Mouse (Mus musculus) erythroid progenitor cell, adult 5-6 weeks (primary cell): ENCODE measurements around the gene Clec16a. TPM values are rescaled to one million over a fixed set of nuclear protein-coding genes. Genes with fewer than 3 reads are reported as not detected.

ENCODE experiments used
- ATAC-seq: replicated peaks from 2 replicates; pipeline ENCODE4 v1.8.0; 2016; ENCODE audit warnings: moderate number of reproducible peaks, mild to moderate bottlenecking, moderate TSS enrichment, inconsistent platforms; ENCODE audit not compliant: poor library complexity, low FRiP score, severe bottlenecking
- total RNA-seq, 2 experiments: library from RNA; stranded (forward) in 1 of 2; stranded (reverse) in 1 of 2; fragments of 150-400 nt in 1 of 2; fragments of 186-747, 209-891 nt in 1 of 2; gene quantifications; 2 replicates each; pipeline versions ENCODE4 v1.2.3 to v1.2.4; 2015 to 2017; ENCODE audit warnings: low replicate concordance in 2 of 2

The Clec16a gene
- total RNA-seq, 2 experiments from 2014 or later = 5.4 to 6.7 TPM

DNA sequence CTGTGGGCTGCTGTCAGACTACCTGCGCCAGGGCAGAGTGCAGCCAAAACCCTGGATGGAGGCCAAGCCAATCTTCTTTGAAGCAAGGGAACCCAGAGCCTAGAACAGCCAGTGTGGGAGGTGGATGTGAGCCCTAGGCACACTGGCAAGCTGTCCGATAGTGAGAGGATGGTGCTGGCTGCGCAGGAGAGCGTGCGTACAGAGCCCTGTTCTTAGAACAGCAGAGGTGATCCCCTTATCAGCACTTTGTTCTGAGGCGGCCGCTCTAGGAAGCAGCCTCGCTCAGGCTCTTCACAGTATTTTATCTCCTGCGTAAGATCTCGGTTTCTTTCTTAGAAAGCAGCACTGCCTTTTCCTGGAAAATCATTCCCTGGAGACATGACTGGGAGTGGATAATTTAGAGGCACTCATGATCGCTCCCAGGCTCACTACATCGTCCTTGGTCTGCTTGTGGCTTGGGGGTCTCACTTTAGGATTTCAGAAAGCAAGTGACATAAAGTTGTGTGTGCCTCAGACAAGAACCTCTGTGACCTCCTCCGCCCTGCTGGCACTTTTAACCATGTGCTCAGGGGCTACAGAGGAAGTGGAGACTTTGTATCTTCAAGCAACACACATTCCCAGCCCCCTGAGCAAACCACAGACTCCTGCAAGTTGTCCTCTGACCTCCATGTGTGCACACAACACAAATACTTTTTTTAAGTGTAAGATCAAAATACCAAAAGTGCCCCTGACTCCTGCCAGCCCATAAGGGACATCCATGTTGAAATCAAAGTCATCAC, 94.2 kb downstream of the Clec16a start:
- ATAC-seq = no peak

- ATAC-seq = no peak
Observed at GRCm38 (mm10) chr16:10640041-10640440, 94.9 kb downstream of the Clec16a start.

- ATAC-seq = no peak
Observed at GRCm38 (mm10) chr16:10641146-10641545, 96.0 kb downstream of the Clec16a start.

DNA sequence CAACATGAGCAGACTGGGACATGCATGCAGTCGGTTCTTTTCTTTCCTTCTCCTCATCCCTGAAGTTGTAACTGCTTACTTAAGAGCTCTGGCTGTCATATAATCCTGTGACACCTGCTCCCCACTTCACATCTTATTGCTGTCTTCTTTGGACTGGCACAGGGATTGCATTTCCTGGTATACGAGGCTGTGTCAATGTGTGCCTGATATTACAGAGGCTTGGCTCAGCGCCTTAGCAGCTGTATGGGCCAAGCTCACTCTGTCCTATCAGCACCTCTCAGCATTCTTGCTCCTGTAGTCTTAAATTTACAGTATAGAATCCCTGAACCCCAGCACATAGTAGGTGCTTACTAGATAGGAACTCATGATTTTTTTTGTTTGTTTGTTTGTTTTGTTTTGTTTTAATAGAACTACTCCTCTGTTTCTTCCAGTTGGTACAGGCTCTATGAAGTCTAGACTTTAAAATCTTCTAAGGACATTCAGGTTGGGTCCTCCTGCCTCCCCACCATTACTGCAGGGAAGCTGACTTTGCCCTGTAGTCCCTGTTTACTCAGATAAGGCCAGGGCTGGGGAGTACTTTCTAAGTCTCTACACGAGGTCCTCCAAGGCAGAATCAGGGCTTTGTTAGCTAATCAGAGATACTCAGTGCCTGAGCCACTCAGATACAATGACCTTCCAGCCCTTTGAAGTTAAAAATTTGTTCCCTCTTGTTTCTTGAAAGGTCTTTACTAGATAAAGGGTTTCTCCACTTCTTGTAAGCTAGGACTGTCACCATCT, 97.9 kb downstream of the Clec16a start:
- ATAC-seq = no peak

GRCm38 (mm10) chr16:10644238-10644637, 99.1 kb downstream of the Clec16a start:
- ATAC-seq = no peak

DNA sequence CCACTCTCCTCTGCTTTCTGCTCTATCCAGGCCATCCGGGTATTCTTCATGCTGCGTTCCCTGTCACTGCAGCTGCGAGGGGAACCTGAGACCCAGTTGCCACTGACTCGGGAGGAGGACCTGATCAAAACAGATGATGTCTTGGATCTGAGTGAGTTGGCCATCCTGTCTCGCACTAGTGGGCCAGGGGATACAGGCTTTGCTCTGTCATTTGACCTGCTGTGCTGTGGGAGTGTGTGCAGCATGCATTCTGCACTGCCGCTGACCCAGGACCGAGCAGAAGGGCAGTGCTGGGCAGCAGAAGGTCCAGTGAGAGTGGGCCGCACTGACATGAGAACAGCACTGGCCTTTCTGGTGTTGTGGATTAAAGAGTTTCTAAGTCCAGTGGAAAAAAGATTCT, 99.6 kb downstream of the Clec16a start:
- ATAC-seq = no peak

DNA sequence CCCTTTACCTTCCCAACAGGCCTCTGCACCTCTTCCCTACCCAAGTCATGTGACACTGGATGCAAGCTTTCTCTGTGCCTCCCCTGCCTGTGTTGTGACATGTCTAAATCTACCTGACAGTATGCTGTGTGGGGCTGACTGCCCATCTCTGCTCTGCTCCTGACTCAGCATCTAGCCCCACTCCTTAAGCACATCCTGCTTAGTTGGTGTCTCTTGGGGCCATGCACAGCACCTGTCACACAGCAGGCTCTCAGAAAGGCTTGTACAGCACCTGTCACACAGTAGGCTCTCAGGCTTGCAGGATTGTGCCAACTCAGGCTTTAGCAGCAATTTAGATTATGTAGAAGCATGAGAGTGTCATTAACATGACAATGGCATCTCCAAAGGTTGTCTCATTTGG, 106.7 kb downstream of the Clec16a start:
- ATAC-seq = no peak

DNA sequence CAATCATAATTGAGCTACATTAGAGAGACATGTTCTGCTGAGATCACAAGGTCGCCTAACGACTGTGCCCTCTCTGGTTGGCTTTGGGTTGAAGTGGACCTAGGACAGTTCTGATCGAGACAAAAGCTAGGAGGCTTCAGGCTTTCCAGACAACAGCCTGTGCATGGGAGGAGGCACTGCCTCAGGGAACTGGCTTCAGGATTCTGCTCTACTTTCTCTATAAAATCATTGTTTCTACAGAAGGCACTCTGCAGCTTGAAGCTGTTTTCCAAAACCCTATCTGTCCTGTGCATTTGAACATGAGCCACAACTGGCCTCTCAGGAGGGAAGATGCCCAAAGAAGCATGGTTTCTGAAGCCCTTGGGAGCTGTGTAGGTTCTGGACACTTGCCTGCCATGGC, 107.8 kb downstream of the Clec16a start:
- ATAC-seq = no peak

DNA sequence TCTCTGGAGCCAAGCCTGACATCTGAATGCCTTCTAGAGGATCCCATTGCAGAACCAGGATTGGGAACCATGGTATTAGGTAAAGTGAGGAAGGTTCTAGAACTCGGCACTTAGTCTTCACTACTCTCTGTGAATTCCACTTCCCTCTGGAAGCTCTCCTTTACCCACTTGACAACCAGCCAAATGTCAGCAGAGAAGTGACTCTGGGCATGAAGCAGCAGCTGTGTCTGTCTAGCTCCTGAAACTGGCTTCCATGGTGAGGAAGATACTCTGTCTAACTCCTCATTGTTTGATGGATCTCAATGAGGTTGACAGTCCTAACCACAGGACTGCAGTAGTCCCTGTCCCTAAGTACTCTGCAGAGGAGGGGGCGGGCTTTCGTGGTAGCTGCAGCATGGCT, 110.1 kb downstream of the Clec16a start:
- ATAC-seq = no peak

DNA sequence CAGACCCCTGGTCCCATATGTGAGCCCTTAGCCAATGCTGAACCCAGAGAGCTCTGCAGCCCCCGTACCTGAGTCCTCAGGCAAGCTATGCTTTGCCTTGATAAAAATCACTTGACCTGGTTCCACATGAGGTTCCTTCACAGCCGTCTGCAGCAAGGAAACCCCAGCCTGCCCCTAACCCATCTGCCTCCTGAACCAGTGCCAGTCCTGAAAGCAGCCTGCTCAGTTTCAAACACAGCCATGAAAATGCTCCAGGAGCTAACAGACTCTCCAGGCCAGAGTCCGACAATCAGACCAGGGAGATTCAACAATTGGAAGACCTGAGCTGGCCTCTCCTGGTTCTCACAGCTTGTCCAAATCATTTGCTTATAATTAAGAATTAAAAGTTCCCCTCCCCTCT, 110.8 kb downstream of the Clec16a start:
- ATAC-seq = no peak

- ATAC-seq = no peak
Observed at GRCm38 (mm10) chr16:10656461-10656860, 111.3 kb downstream of the Clec16a start.

- ATAC-seq = no peak
Observed at GRCm38 (mm10) chr16:10656939-10657338, 111.8 kb downstream of the Clec16a start.

GRCm38 (mm10) chr16:10659211-10659610, 114.1 kb downstream of the Clec16a start:
- no peak for ATAC-seq

DNA sequence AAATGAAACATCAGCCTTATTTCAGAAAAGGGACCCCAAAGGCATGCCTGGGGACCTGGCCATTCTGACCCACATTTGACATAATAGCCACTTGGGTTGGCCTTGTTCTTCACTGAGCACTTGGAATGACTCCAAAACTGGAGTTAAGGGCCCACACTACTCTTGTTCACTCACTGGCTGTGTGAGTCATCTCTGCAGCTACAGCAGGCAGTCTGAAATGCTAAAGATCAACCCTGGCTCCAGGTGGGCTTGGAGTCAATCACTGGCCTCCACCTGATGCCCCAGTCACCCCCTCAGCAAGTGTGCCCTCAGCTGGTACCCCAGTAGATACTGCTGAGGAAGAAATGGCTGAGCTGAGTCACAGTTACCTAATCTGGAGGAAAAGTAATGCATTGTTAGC, 115.4 kb downstream of the Clec16a start:
- no peak for ATAC-seq

GRCm38 (mm10) chr16:10661385-10661784, 116.2 kb downstream of the Clec16a start:
- ATAC-seq = no peak

DNA sequence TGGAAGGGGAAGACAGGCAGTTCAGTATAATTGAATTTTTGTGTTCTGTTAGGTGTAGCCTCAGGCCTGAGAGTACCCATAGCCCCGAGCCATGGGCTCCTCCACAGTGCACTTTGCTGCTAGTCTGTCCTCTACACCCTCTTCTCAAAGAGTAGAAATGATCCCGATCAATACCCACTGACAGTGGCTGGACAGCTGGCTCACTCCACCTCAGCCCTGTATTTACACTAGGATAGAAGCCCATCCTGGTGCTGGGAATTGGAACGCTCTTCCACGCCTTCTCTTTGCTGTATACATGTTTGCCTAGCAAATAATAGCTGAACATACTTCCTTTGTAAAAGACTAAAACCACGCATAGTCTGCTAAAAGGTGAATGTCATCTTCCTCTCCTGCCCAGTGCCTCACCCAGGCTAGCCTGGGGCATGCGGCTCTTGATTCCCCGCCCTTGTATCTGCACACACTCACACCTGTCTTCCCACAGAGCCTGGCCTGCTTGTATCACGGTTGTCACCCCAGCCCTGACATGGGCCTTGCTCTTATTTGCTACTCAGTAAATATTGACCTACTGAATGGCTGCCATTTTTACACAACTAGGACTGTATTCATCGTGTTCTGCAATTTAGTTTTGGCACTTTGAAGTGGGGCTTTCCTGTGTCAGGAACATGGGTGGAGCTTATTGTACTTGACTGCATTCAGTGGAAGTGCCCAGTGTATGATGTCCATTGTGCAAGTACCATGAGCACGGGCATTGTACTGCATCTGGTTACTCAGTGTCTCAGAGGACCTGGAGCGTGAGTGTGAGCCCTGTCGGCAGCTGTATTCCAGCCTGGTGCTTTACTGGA, 119.0 kb downstream of the Clec16a start:
- ATAC-seq = no peak

DNA sequence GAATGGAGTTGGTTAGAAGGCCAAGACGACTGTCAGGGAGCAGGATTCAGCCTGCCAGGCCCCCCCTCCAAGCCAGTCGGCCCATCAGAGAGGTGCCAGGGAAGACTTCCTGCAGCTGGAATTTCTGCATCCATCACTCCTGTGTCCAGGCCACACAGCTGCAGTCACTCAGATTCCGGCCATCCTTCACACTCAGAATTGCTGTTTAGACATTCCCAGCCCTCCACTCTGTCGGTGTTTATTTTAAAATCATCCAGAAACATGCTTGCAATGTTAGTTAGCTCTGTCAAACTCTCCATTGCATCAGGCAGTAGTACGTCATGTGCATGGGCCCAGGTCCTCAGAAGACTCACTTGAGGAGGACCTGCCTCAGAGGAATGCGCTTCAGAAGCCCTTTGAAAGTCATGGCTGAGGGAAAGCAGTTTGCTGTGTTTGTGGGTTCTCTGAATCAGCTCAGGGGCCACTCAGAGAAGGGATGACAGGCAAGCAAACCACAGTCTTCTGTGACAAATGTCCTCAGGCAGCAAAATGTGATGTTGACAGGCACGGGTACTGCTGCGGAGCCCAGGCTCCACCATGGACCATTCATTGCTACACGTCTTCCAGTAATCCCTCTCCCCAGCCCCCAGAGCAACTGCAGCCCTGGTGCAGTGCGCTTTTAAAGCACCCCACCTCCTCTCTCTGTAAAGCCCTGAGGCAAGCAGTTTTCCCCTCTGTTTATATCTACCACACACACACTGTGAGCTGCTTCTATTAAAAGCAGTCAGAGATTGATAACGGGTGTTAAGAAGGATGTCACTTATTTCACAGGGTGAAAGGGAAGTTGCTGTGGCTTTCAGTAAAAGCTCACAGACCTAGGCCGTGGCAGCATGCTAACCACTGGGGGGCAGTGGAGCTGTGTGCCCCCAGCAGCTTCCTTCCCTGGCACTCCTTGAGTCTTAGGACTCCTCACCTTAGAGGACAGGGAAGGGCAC, 120.1 kb downstream of the Clec16a start:
- ATAC-seq = no peak

DNA sequence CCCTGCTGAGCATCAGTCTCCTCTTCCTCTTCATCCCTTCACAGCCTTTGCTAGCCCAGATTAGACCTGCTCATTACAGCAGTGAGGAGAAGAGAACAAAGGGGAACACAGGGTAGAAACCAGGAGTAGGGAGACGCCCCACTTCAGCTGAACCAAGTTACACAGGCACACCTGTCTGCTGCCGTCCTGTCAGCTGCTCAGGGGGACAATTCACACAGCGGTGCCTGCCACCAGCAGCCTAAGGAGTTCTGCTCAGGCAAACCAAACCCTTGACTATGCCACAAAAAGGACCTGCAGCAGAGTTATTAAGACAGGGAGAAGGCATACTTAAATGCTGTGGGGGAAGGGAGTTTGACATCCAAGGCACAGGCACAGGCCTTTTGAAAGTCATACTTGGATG, 121.6 kb downstream of the Clec16a start:
- no peak for ATAC-seq

GRCm38 (mm10) chr16:10668453-10668852, 123.3 kb downstream of the Clec16a start:
- ATAC-seq = no peak
